Mouse (Mus musculus): ENCODE measurements around the gene Vpreb3. TPM values are rescaled to one million over a fixed set of nuclear protein-coding genes. Genes with fewer than 3 reads are reported as not detected.

The Vpreb3 gene
- polyA plus RNA-seq, 1 experiment, result 3.1 TPM

GRCm38 (mm10) chr10:75950791-75951210 lies 7.9 kb downstream of the Vpreb3 start:
- H3K27me3 ChIP-seq (ENCODE audit: control insufficient read depth, insufficient read depth, low read length), result no peaks in the 10 kb centered on the region
- 25% methylated on average over 23 of the region's 23 CpGs for WGBS
- H3K36me3 ChIP-seq (ENCODE audit: control insufficient read depth, insufficient read depth, low read length), result no peaks in the 10 kb centered on the region
- H3K27ac ChIP-seq (ENCODE audit: control insufficient read depth, insufficient read depth, low read length), result no peak overlapping the region
- TF ChIP-seq POLR2A (IDR thresholded peaks at IDR 0.05; ENCODE audit: control insufficient read depth, extremely low read depth, insufficient read depth, low read length, poor library complexity), result no peak
- TF ChIP-seq CTCF (IDR thresholded peaks at IDR 0.05; ENCODE audit: borderline replicate concordance, control insufficient read depth, extremely low read depth, insufficient read depth, low read length, poor library complexity), result no peak
- peak overlapping the region; percentile 33 for H3K4me3 ChIP-seq (ENCODE audit: control insufficient read depth, insufficient read depth, low read length)
- peaks cover 19% of the 10 kb centered on the region for H3K4me1 ChIP-seq (replicated peaks; ENCODE audit: control insufficient read depth, insufficient read depth, low read length)
- peak; percentile 32 for DNase-seq

- Histone ChIP-seq H3K4me1 (replicated peaks; ENCODE audit: control insufficient read depth, insufficient read depth, low read length) (peaks cover 19% of the 10 kb centered on the region), H3K4me3 (ENCODE audit: control insufficient read depth, insufficient read depth, low read length) (peak overlapping the region; percentile 33), H3K27me3 (ENCODE audit: control insufficient read depth, insufficient read depth, low read length) (no peaks in the 10 kb centered on the region), H3K36me3 (ENCODE audit: control insufficient read depth, insufficient read depth, low read length) (no peaks in the 10 kb centered on the region), H3K27ac (ENCODE audit: control insufficient read depth, insufficient read depth, low read length) (no peak overlapping the region)
- peak; percentile 38 for DNase-seq
- TF ChIP-seq CTCF (IDR thresholded peaks at IDR 0.05; ENCODE audit: borderline replicate concordance, control insufficient read depth, extremely low read depth, insufficient read depth, low read length, poor library complexity) (no peak), POLR2A (IDR thresholded peaks at IDR 0.05; ENCODE audit: control insufficient read depth, extremely low read depth, insufficient read depth, low read length, poor library complexity) (no peak)
- WGBS, result 3% methylated on average over 13 of the region's 13 CpGs
Measured at GRCm38 (mm10) chr10:75951424-75952050, 8.7 kb downstream of the Vpreb3 start.

GRCm38 (mm10) chr10:75954381-75954811 lies 11.5 kb downstream of the Vpreb3 start, which contains the start of gene Gm5134:
Gene Gm5134, plus strand, starts transcription at chr10:75954514.
- 23% methylated on average over 20 of the region's 20 CpGs for WGBS
- peaks cover 19% of the 10 kb centered on the region for H3K4me1 ChIP-seq (replicated peaks; ENCODE audit: control insufficient read depth, insufficient read depth, low read length)
- H3K27me3 ChIP-seq (ENCODE audit: control insufficient read depth, insufficient read depth, low read length), result no peaks in the 10 kb centered on the region
- H3K36me3 ChIP-seq (ENCODE audit: control insufficient read depth, insufficient read depth, low read length), result no peaks in the 10 kb centered on the region
- TF ChIP-seq POLR2A (IDR thresholded peaks at IDR 0.05; ENCODE audit: control insufficient read depth, extremely low read depth, insufficient read depth, low read length, poor library complexity) (no peak), CTCF (IDR thresholded peaks at IDR 0.05; ENCODE audit: borderline replicate concordance, control insufficient read depth, extremely low read depth, insufficient read depth, low read length, poor library complexity) (no peak)
- peak within 1 kb of the TSS; percentile 88 for H3K4me3 ChIP-seq (ENCODE audit: control insufficient read depth, insufficient read depth, low read length)
- DNase-seq, result peak; percentile 42
- H3K27ac ChIP-seq (ENCODE audit: control insufficient read depth, insufficient read depth, low read length), result peak within 1 kb of the TSS; percentile 32; the same call in 1 of the 2 replicates

- H3K27me3 ChIP-seq (ENCODE audit: control insufficient read depth, insufficient read depth, low read length), result no peaks in the 10 kb centered on the region; the same call in 1 of the 2 replicates
- TF ChIP-seq CTCF (IDR thresholded peaks at IDR 0.05; ENCODE audit: borderline replicate concordance, control insufficient read depth, extremely low read depth, insufficient read depth, low read length, poor library complexity) (no peak), POLR2A (IDR thresholded peaks at IDR 0.05; ENCODE audit: control insufficient read depth, extremely low read depth, insufficient read depth, low read length, poor library complexity) (no peak)
- WGBS, result 97% methylated on average over 10 of the region's 10 CpGs
- DNase-seq, result no peak
- H3K36me3 ChIP-seq (ENCODE audit: control insufficient read depth, insufficient read depth, low read length), result no peaks in the 10 kb centered on the region
- H3K4me1 ChIP-seq (replicated peaks; ENCODE audit: control insufficient read depth, insufficient read depth, low read length), result peaks cover 8% of the 10 kb centered on the region
- no peak overlapping the region for H3K27ac ChIP-seq (ENCODE audit: control insufficient read depth, insufficient read depth, low read length)
- no peak overlapping the region for H3K4me3 ChIP-seq (ENCODE audit: control insufficient read depth, insufficient read depth, low read length)
Measured at GRCm38 (mm10) chr10:75973846-75974245, 31.0 kb downstream of the Vpreb3 start.

GRCm38 (mm10) chr10:75975216-75975615 lies 32.4 kb downstream of the Vpreb3 start:
- peak; percentile 42 for DNase-seq
- Histone ChIP-seq H3K27me3 (ENCODE audit: control insufficient read depth, insufficient read depth, low read length) (no peaks in the 10 kb centered on the region; the same call in 1 of the 2 replicates), H3K4me1 (replicated peaks; ENCODE audit: control insufficient read depth, insufficient read depth, low read length) (peaks cover 8% of the 10 kb centered on the region), H3K27ac (ENCODE audit: control insufficient read depth, insufficient read depth, low read length) (no peak overlapping the region), H3K36me3 (ENCODE audit: control insufficient read depth, insufficient read depth, low read length) (no peaks in the 10 kb centered on the region), H3K4me3 (ENCODE audit: control insufficient read depth, insufficient read depth, low read length) (no peak overlapping the region)
- 64% methylated on average over 5 of the region's 5 CpGs for WGBS
- TF ChIP-seq CTCF (IDR thresholded peaks at IDR 0.05; ENCODE audit: borderline replicate concordance, control insufficient read depth, extremely low read depth, insufficient read depth, low read length, poor library complexity), result no peak
- no peak for TF ChIP-seq POLR2A (IDR thresholded peaks at IDR 0.05; ENCODE audit: control insufficient read depth, extremely low read depth, insufficient read depth, low read length, poor library complexity)

GRCm38 (mm10) chr10:75978119-75978834 lies 35.4 kb downstream of the Vpreb3 start:
- Histone ChIP-seq H3K36me3 (ENCODE audit: control insufficient read depth, insufficient read depth, low read length) (no peaks in the 10 kb centered on the region), H3K27ac (ENCODE audit: control insufficient read depth, insufficient read depth, low read length) (no peak overlapping the region), H3K27me3 (ENCODE audit: control insufficient read depth, insufficient read depth, low read length) (no peaks in the 10 kb centered on the region; the same call in 1 of the 2 replicates), H3K4me3 (ENCODE audit: control insufficient read depth, insufficient read depth, low read length) (no peak overlapping the region), H3K4me1 (replicated peaks; ENCODE audit: control insufficient read depth, insufficient read depth, low read length) (peaks cover 8% of the 10 kb centered on the region)
- TF ChIP-seq CTCF (IDR thresholded peaks at IDR 0.05; ENCODE audit: borderline replicate concordance, control insufficient read depth, extremely low read depth, insufficient read depth, low read length, poor library complexity), result no peak
- no peak for TF ChIP-seq POLR2A (IDR thresholded peaks at IDR 0.05; ENCODE audit: control insufficient read depth, extremely low read depth, insufficient read depth, low read length, poor library complexity)
- WGBS, result 16% methylated on average over 10 of the region's 10 CpGs
- DNase-seq, result no peak
